Mouse (Mus musculus) ES-Bruce4 (cell line): ENCODE results near the gene Wdfy3. TPM values are rescaled to one million over a fixed set of nuclear protein-coding genes. Genes with fewer than 3 reads are reported as not detected.

Experiments
- H3K27ac ChIP-seq: 2 replicates; pipeline ENCODE4 v1.5.1; 2012; ENCODE audit warnings: low read length, inconsistent platforms; ENCODE audit not compliant: insufficient read depth
- H3K27me3 ChIP-seq: 2 replicates; pipeline ENCODE4 v1.6.1; 2012; ENCODE audit warnings: mild to moderate bottlenecking, low read length, inconsistent platforms; ENCODE audit not compliant: control insufficient read depth, poor library complexity, insufficient read depth, severe bottlenecking
- H3K36me3 ChIP-seq: 2 replicates; pipeline ENCODE4 v1.6.1; 2012; ENCODE audit warnings: inconsistent platforms, mild to moderate bottlenecking, low read length, moderate library complexity; ENCODE audit not compliant: control insufficient read depth, poor library complexity, insufficient read depth, severe bottlenecking
- H3K4me1 ChIP-seq: one replicate; pipeline ENCODE4 v1.8.1; 2011; ENCODE audit warnings: low read length; ENCODE audit not compliant: control insufficient read depth, insufficient read depth
- H3K4me3 ChIP-seq: 2 replicates; pipeline ENCODE4 v1.5.1; 2011; ENCODE audit warnings: low read depth, mild to moderate bottlenecking, low read length
- H3K9ac ChIP-seq: 2 replicates; pipeline ENCODE4 v1.6.1; 2012; ENCODE audit warnings: low read depth, mild to moderate bottlenecking, inconsistent platforms; ENCODE audit not compliant: poor library complexity, severe bottlenecking
- H3K9me3 ChIP-seq: replicated peaks from 2 replicates; pipeline ENCODE4 v1.6.1; 2012; ENCODE audit warnings: mild to moderate bottlenecking, low read length, inconsistent platforms; ENCODE audit not compliant: control insufficient read depth, poor library complexity, insufficient read depth, severe bottlenecking
- CTCF ChIP-seq: IDR thresholded peaks from one replicate; pipeline ENCODE4 v1.8.1; 2011; ENCODE audit warnings: low read depth, low read length
- EP300 ChIP-seq: IDR thresholded peaks from 2 replicates; pipeline ENCODE4 v1.6.1; 2011; ENCODE audit warnings: low read depth, low read length; ENCODE audit not compliant: insufficient read depth
- POLR2A ChIP-seq: IDR thresholded peaks from one replicate; pipeline ENCODE4 v1.8.1; 2011; ENCODE audit warnings: low read length; ENCODE audit not compliant: insufficient read depth
- polyA plus RNA-seq: library from polyadenylated mRNA; stranded (reverse); fragments of >200 nt; gene quantifications from 2 replicates; pipeline ENCODE4 v1.2.4, GENCODE M21; 2011; ENCODE audit warnings: low read depth; ENCODE audit not compliant: missing spikeins, insufficient read depth, insufficient read length

Wdfy3 gene
- polyA plus RNA-seq, 1 experiment = 20.2 TPM

DNA sequence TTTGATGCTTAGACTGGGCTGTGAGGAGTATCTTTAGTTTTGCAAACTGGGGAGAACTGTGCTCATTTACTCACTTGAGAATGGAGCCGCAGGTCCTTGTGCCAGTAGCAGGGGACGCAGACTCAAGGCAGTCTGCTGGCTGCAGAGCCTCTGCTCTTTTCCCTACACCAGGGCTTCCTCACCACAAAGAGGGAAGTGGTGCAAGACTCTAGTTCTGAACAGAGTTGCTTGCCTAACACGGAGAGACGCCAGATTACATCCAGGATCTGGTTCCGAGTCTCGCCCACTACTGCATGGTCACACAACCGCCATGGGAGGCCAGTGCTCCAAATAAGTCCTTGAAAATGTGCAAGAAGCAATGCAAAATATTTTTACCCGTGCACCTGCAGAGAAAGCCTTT, 36.4 kb downstream of the Wdfy3 start:
- H3K36me3 ChIP-seq = no peaks in the 10 kb centered on the region
- TF ChIP-seq CTCF = no peak
- TF ChIP-seq EP300 = no peak
- no peak for TF ChIP-seq POLR2A
- H3K27me3 ChIP-seq = no peaks in the 10 kb centered on the region

DNA sequence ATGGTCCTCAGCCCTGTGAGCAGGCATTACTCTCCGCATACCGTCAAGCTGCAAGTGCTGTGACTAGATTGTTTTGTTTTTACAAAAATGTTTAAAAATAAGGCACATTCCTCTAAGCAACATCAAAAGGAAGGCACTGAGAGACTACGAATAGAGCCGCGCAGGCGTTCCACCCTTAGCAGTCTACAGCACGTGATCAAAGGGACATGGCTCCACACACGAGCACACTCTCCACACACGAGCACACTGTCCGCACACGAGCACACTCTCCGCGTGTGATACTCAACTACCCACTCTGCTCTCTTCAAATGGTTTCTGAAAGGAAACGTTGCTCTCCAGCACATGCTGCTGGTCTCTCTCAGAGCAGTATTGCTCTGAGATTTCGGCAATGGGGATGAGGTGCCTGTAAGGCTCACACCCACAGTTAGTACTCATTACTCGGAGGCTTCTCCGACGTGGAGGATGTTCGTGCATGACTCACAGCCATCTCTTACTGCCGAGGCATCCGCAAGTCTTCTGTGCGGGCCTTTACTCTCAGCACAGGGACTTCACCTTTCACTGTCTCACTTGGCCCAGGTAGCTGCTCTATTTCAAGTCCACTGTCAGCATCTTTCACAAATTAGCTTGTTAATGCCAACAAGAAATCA, 37.0 kb downstream of the Wdfy3 start:
- no peaks in the 10 kb centered on the region for H3K9me3 ChIP-seq
- H3K4me1 ChIP-seq = peaks cover 6% of the 10 kb centered on the region
- H3K27ac ChIP-seq = no peak overlapping the region
- no peaks in the 10 kb centered on the region for H3K36me3 ChIP-seq
- H3K4me3 ChIP-seq = no peak overlapping the region
- TF ChIP-seq POLR2A = no peak
- no peak for TF ChIP-seq CTCF
- TF ChIP-seq EP300 = no peak
- H3K9ac ChIP-seq = no peak overlapping the region
- no peaks in the 10 kb centered on the region for H3K27me3 ChIP-seq

More for the DNA sequence above, 36.4 kb downstream of the Wdfy3 start:
- Histone ChIP-seq H3K27ac (no peak overlapping the region), H3K4me3 (no peak overlapping the region), H3K4me1 (peaks cover 6% of the 10 kb centered on the region), H3K9me3 (no peaks in the 10 kb centered on the region), H3K9ac (no peak overlapping the region)

DNA sequence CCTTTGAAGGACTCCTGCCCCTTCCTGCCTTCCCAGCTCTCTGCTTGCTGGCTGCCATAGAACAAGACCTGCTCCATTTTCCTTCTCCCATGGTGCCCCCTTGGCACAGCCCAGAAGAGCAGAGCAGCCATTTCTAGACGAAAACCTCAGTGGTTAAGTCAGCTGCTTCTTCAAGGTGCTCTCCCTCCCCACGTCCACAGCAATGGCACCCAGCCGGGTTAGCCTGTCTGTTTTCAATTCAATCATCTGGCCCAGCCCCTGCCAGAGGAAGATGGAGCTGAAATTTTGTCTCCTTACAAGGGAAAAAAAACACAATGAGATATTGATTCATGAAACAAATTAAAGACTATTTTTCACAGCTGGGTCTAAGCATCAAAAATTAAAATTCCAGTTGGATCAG, 37.5 kb downstream of the Wdfy3 start:
- Histone ChIP-seq H3K27ac (no peak overlapping the region), H3K9ac (no peak overlapping the region), H3K27me3 (no peaks in the 10 kb centered on the region), H3K36me3 (no peaks in the 10 kb centered on the region), H3K4me3 (no peak overlapping the region), H3K9me3 (no peaks in the 10 kb centered on the region), H3K4me1 (peaks cover 6% of the 10 kb centered on the region)
- TF ChIP-seq EP300 (no peak), CTCF (no peak), POLR2A (no peak)

DNA sequence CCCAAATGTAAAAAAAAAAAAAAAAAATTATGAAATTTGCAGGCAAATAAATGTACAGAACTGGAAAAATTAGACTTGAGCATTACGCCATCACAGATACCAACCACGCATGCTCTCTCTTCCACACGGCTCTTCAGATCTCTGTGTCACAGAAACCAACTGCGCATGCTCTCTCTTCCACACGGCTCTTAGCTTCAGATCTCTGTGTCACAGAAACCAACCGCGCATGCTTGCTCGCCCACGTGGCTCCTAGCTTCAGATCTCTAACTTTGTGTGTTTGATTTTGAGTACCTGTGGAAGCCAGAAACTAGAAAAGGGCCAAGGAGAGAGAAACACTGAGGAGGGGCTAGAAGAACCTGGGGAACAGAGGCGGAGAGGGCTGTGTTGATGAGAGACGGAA, 46.3 kb downstream of the Wdfy3 start:
- H3K9me3 ChIP-seq = no peaks in the 10 kb centered on the region
- no peak overlapping the region for H3K9ac ChIP-seq
- no peaks in the 10 kb centered on the region for H3K4me1 ChIP-seq
- no peak overlapping the region; the same call in 1 of the 2 replicates for H3K4me3 ChIP-seq
- no peaks in the 10 kb centered on the region for H3K27me3 ChIP-seq
- no peaks in the 10 kb centered on the region for H3K36me3 ChIP-seq
- no peak overlapping the region for H3K27ac ChIP-seq
- TF ChIP-seq CTCF = no peak
- TF ChIP-seq EP300 = no peak
- no peak for TF ChIP-seq POLR2A

DNA sequence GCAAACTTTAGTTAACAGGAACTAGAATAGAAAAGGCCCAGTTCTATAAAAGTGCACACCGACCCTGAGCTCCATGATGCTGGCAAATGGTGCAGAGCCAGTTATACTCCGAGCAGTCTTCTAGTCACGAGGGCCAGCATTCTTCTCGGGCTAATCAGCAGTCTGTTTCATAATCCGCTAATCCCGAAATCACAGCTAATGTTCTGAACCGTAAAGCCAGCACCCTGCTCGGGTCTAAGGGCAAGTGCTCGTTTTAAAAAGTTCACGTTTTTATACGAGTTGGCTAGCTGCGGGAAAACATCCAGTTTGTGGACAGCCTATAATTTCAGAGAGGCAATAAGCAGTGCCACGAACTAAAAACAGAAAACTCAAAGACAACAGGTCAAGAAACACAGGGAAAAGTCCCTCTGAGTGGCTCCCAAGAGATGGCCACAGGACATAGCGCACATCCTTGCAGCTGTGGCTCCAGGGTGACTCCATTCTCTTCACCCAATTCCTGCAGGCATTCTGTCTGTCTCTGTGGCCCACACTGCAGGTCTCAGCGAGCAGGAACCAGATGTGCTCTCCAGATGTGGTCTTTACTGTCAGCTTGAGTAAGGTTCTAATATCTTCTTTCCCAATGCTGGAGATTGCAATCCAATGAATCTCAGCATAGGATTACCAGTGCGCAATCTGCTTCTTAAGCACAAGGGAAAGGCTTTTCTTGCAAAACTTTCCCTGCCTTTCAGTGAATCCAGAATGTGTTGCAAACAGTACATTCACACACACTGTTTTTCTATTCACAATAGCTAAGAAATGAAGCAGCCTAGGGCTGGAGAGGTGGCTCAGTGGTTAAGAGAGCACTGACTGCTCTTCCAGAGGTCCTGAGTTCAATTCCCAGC, 47.5 kb downstream of the Wdfy3 start:
- no peaks in the 10 kb centered on the region for H3K9me3 ChIP-seq
- no peaks in the 10 kb centered on the region for H3K4me1 ChIP-seq
- H3K36me3 ChIP-seq = no peaks in the 10 kb centered on the region
- no peaks in the 10 kb centered on the region for H3K27me3 ChIP-seq
- no peak overlapping the region for H3K9ac ChIP-seq
- no peak overlapping the region for H3K27ac ChIP-seq
- H3K4me3 ChIP-seq = no peak overlapping the region
- TF ChIP-seq EP300 = no peak
- TF ChIP-seq POLR2A = no peak
- no peak for TF ChIP-seq CTCF

DNA sequence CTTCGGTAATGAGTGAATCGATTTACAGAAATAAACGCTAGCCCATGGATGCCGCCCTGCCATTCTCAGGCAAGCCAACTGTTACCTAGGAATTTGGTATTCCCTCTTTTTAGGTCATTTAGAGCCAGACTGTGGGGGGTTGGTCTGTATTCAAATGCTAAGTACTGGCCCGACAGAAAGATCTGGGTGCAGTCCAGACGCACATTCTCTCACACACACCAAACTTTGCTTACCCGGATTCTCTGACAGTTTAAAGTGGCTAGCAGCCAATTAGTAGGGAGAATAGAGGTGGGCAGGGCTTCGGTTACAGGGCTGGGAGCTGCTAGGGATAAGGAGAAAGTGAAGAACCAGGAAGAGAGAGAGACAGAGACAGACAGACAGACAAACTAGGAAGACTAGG, 55.5 kb downstream of the Wdfy3 start:
- no peak overlapping the region for H3K9ac ChIP-seq
- peak overlapping the region; percentile 73 for H3K27ac ChIP-seq
- no peaks in the 10 kb centered on the region for H3K36me3 ChIP-seq
- no peaks in the 10 kb centered on the region for H3K27me3 ChIP-seq
- H3K4me3 ChIP-seq = no peak overlapping the region
- TF ChIP-seq POLR2A (no peak), EP300 (no peak), CTCF (no peak)
- H3K4me1 ChIP-seq = peaks cover 5% of the 10 kb centered on the region
- H3K9me3 ChIP-seq = no peaks in the 10 kb centered on the region
